Mouse (Mus musculus): ENCODE results near the gene Ap1m1. TPM values are rescaled to one million over a fixed set of nuclear protein-coding genes. Genes with fewer than 3 reads are reported as not detected.

The Ap1m1 gene
- polyA plus RNA-seq (2015; fragmentation: Nextera tagmentation; extraction: Ambion mirVana), result 142 and 143 TPM in 2 replicates

GRCm38 (mm10) chr8:72239499-72240402, at the start of gene Ap1m1:
Gene Ap1m1, plus strand, starts transcription at chr8:72240018.
- Histone ChIP-seq H3K36me3 (ENCODE audit: insufficient read depth, low read length) (peaks cover 10% of the 10 kb centered on the region; the same call in 1 of the 2 replicates), H3K4me1 (ENCODE audit: insufficient read depth, low read length) (peaks cover 10% of the 10 kb centered on the region), H3K27ac (ENCODE audit: low read length) (peak within 1 kb of the TSS; percentile 94), H3K9me3 (ENCODE audit: low read length) (no peaks in the 10 kb centered on the region), H3K9ac (replicated peaks; ENCODE audit: low read length) (peak within 1 kb of the TSS; percentile 63), H3K27me3 (ENCODE audit: insufficient read depth, low read length) (no peaks in the 10 kb centered on the region), H3K4me2 (replicated peaks; ENCODE audit: low read depth, low read length) (peak within 1 kb of the TSS; percentile 52), H3K4me3 (ENCODE audit: low read length) (peak within 1 kb of the TSS; percentile 62)
- under 1% methylated on average over 54 of the region's 54 CpGs for WGBS
- peak; percentile 96 for ATAC-seq (ENCODE audit: low FRiP score, low TSS enrichment)

DNA sequence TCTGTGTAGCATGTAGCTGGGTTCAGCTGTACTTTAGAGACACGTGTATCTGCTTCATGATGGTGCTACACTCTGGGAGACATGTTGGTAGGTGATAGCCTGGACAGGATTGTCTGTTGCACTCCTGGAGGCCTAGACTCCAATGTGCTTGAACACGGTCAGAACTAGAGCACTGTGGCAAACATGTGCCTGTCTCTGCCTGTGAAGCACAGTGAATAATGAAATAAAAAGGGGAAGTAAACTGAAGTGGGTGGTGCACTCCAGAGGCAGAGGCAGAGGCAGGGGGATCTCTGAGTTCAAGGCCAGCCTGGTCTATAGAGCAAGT, 49.6 kb upstream of the Ap1m1 start:
- 89% methylated on average over 2 of the region's 2 CpGs for WGBS
- H3K27ac ChIP-seq (ENCODE audit: low read length), result no peak overlapping the region
- H3K9ac ChIP-seq (replicated peaks; ENCODE audit: low read length), result no peak overlapping the region
- H3K4me1 ChIP-seq (ENCODE audit: insufficient read depth, low read length), result no peaks in the 10 kb centered on the region
- no peaks in the 10 kb centered on the region for H3K9me3 ChIP-seq (ENCODE audit: low read length)
- ATAC-seq (ENCODE audit: low FRiP score, low TSS enrichment), result no peak
- no peaks in the 10 kb centered on the region for H3K27me3 ChIP-seq (ENCODE audit: insufficient read depth, low read length)
- H3K4me3 ChIP-seq (ENCODE audit: low read length), result no peak overlapping the region
- no peaks in the 10 kb centered on the region for H3K36me3 ChIP-seq (ENCODE audit: insufficient read depth, low read length)
- no peak overlapping the region for H3K4me2 ChIP-seq (replicated peaks; ENCODE audit: low read depth, low read length)

DNA sequence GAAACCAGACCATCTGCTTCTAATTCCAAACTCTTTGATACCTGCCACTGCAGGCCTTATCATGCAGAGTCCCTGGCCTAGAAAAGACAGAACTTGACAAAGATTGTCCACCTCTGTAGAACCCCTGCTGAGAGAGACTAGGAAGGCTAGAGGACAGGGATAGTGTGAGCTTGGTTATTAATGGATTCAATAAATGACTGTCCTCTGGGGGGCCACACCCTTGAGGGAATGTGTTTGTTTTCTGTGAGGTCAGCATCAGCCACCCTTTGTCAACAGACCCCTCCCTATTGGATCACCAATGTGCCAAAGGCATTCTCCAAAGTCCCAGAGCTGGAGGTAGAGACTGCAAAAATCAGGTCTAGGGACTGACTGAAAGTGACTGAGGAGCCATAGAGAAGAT, 47.8 kb upstream of the Ap1m1 start:
- Histone ChIP-seq H3K4me3 (ENCODE audit: low read length) (no peak overlapping the region), H3K27me3 (ENCODE audit: insufficient read depth, low read length) (no peaks in the 10 kb centered on the region), H3K4me2 (replicated peaks; ENCODE audit: low read depth, low read length) (no peak overlapping the region), H3K9ac (replicated peaks; ENCODE audit: low read length) (no peak overlapping the region), H3K27ac (ENCODE audit: low read length) (no peak overlapping the region), H3K9me3 (ENCODE audit: low read length) (no peaks in the 10 kb centered on the region), H3K36me3 (ENCODE audit: insufficient read depth, low read length) (no peaks in the 10 kb centered on the region), H3K4me1 (ENCODE audit: insufficient read depth, low read length) (no peaks in the 10 kb centered on the region)
- no peak for ATAC-seq (ENCODE audit: low FRiP score, low TSS enrichment)

GRCm38 (mm10) chr8:72197997-72198396, 41.8 kb upstream of the Ap1m1 start:
- H3K27me3 ChIP-seq (ENCODE audit: insufficient read depth, low read length), result no peaks in the 10 kb centered on the region
- no peak overlapping the region for H3K4me2 ChIP-seq (replicated peaks; ENCODE audit: low read depth, low read length)
- WGBS, result 66% methylated on average over 8 of the region's 8 CpGs
- H3K9me3 ChIP-seq (ENCODE audit: low read length), result peaks cover 8% of the 10 kb centered on the region
- H3K27ac ChIP-seq (ENCODE audit: low read length), result no peak overlapping the region
- no peaks in the 10 kb centered on the region for H3K36me3 ChIP-seq (ENCODE audit: insufficient read depth, low read length)
- no peak overlapping the region for H3K9ac ChIP-seq (replicated peaks; ENCODE audit: low read length)
- no peak overlapping the region for H3K4me3 ChIP-seq (ENCODE audit: low read length)
- ATAC-seq (ENCODE audit: low FRiP score, low TSS enrichment), result no peak; the same call in 1 of the 2 replicates
- no peaks in the 10 kb centered on the region for H3K4me1 ChIP-seq (ENCODE audit: insufficient read depth, low read length)

- Histone ChIP-seq H3K4me1 (ENCODE audit: insufficient read depth, low read length) (no peaks in the 10 kb centered on the region), H3K9me3 (ENCODE audit: low read length) (peaks cover 3% of the 10 kb centered on the region; the same call in 1 of the 2 replicates), H3K4me2 (replicated peaks; ENCODE audit: low read depth, low read length) (no peak overlapping the region), H3K4me3 (ENCODE audit: low read length) (no peak overlapping the region), H3K36me3 (ENCODE audit: insufficient read depth, low read length) (no peaks in the 10 kb centered on the region), H3K9ac (replicated peaks; ENCODE audit: low read length) (no peak overlapping the region), H3K27ac (ENCODE audit: low read length) (no peak overlapping the region), H3K27me3 (ENCODE audit: insufficient read depth, low read length) (no peaks in the 10 kb centered on the region)
- no peak for ATAC-seq (ENCODE audit: low FRiP score, low TSS enrichment)
- WGBS, result 72% methylated on average over 1 of the region's 1 CpGs
Measured at GRCm38 (mm10) chr8:72208582-72208981, 31.2 kb upstream of the Ap1m1 start.

DNA sequence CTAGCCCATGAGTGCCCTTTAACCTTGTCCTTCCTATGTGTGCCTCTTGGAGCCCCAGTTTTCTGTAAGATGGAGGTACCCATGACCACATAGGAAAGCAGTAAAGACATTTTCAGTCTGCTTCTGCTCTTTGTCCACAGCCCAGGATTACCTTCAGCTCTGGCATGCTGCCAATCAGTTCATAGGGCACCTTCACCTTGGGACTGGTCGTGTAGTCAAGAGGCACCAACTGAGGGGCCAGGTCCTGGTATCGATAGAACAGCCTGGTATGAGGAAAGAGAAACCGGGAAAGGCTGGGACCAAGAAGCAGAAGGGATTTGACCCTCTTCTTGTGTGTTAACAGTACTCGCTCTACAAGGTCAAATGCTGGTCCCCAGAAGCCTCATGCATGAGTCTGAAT, 29.6 kb upstream of the Ap1m1 start:
- no peak; the same call in 1 of the 2 replicates for ATAC-seq (ENCODE audit: low FRiP score, low TSS enrichment)

DNA sequence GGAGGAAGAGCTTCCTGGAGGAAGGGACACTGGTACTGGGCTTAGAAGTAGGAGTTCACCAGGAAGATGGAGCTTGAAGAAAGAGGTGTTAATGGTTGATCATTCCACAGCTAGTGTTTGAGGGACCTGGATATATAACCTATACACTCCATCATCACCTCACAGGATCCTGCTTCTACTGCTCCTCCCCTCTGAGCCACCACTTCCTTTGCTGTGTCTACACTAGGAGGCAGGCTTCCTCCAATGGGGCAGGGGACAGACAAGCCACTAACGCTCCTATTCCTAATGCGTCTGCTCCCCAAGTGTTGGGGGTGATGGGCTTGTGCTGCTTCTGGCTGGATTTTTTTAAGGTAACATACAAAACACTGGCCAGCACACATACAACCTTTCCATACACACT, 29.1 kb upstream of the Ap1m1 start:
- no peaks in the 10 kb centered on the region for H3K4me1 ChIP-seq (ENCODE audit: insufficient read depth, low read length)
- no peak overlapping the region for H3K4me3 ChIP-seq (ENCODE audit: low read length)
- 0 out of 2 replicates have a peak, but pooled peaks cover 6% of the 10 kb centered on the region for H3K27me3 ChIP-seq (ENCODE audit: insufficient read depth, low read length)
- 57% methylated on average over 2 of the region's 2 CpGs for WGBS
- H3K36me3 ChIP-seq (ENCODE audit: insufficient read depth, low read length), result no peaks in the 10 kb centered on the region
- no peak overlapping the region for H3K9ac ChIP-seq (replicated peaks; ENCODE audit: low read length)
- H3K4me2 ChIP-seq (replicated peaks; ENCODE audit: low read depth, low read length), result no peak overlapping the region
- no peaks in the 10 kb centered on the region for H3K9me3 ChIP-seq (ENCODE audit: low read length)
- ATAC-seq (ENCODE audit: low FRiP score, low TSS enrichment), result no peak
- no peak overlapping the region for H3K27ac ChIP-seq (ENCODE audit: low read length)

More for the DNA sequence above, 29.6 kb upstream of the Ap1m1 start:
- Histone ChIP-seq H3K4me3 (ENCODE audit: low read length) (no peak overlapping the region), H3K4me1 (ENCODE audit: insufficient read depth, low read length) (no peaks in the 10 kb centered on the region), H3K9me3 (ENCODE audit: low read length) (no peaks in the 10 kb centered on the region), H3K27me3 (ENCODE audit: insufficient read depth, low read length) (0 out of 2 replicates have a peak, but pooled peaks cover 6% of the 10 kb centered on the region), H3K9ac (replicated peaks; ENCODE audit: low read length) (no peak overlapping the region), H3K4me2 (replicated peaks; ENCODE audit: low read depth, low read length) (no peak overlapping the region), H3K36me3 (ENCODE audit: insufficient read depth, low read length) (no peaks in the 10 kb centered on the region), H3K27ac (ENCODE audit: low read length) (no peak overlapping the region)
- WGBS, result 74% methylated on average over 4 of the region's 4 CpGs

GRCm38 (mm10) chr8:72211846-72212245, 28.0 kb upstream of the Ap1m1 start:
- Histone ChIP-seq H3K27me3 (ENCODE audit: insufficient read depth, low read length) (0 out of 2 replicates have a peak, but pooled peaks cover 6% of the 10 kb centered on the region), H3K4me2 (replicated peaks; ENCODE audit: low read depth, low read length) (no peak overlapping the region), H3K9ac (replicated peaks; ENCODE audit: low read length) (no peak overlapping the region), H3K4me3 (ENCODE audit: low read length) (no peak overlapping the region), H3K27ac (ENCODE audit: low read length) (no peak overlapping the region), H3K36me3 (ENCODE audit: insufficient read depth, low read length) (no peaks in the 10 kb centered on the region), H3K4me1 (ENCODE audit: insufficient read depth, low read length) (no peaks in the 10 kb centered on the region), H3K9me3 (ENCODE audit: low read length) (no peaks in the 10 kb centered on the region)
- WGBS, result 75% methylated on average over 1 of the region's 1 CpGs
- no peak for ATAC-seq (ENCODE audit: low FRiP score, low TSS enrichment)

- Histone ChIP-seq H3K9me3 (ENCODE audit: low read length) (no peaks in the 10 kb centered on the region), H3K27me3 (ENCODE audit: insufficient read depth, low read length) (0 out of 2 replicates have a peak, but pooled peaks cover 9% of the 10 kb centered on the region), H3K4me2 (replicated peaks; ENCODE audit: low read depth, low read length) (no peak within 1 kb of the TSS), H3K9ac (replicated peaks; ENCODE audit: low read length) (no peak within 1 kb of the TSS), H3K4me1 (ENCODE audit: insufficient read depth, low read length) (no peaks in the 10 kb centered on the region), H3K27ac (ENCODE audit: low read length) (no peak within 1 kb of the TSS), H3K4me3 (ENCODE audit: low read length) (no peak within 1 kb of the TSS), H3K36me3 (ENCODE audit: insufficient read depth, low read length) (no peaks in the 10 kb centered on the region)
- ATAC-seq (ENCODE audit: low FRiP score, low TSS enrichment), result no peak
- WGBS, result 44% methylated on average over 4 of the region's 4 CpGs
Measured at GRCm38 (mm10) chr8:72212751-72213150, 27.1 kb upstream of the Ap1m1 start, which contains the start of gene Cib3. Gene Cib3, minus strand, starts transcription at chr8:72212837.

- Histone ChIP-seq H3K9ac (replicated peaks; ENCODE audit: low read length) (no peak within 1 kb of the TSS), H3K4me2 (replicated peaks; ENCODE audit: low read depth, low read length) (no peak within 1 kb of the TSS), H3K27me3 (ENCODE audit: insufficient read depth, low read length) (0 out of 2 replicates have a peak, but pooled peaks cover 9% of the 10 kb centered on the region), H3K9me3 (ENCODE audit: low read length) (no peaks in the 10 kb centered on the region), H3K27ac (ENCODE audit: low read length) (no peak within 1 kb of the TSS), H3K4me1 (ENCODE audit: insufficient read depth, low read length) (no peaks in the 10 kb centered on the region), H3K4me3 (ENCODE audit: low read length) (no peak within 1 kb of the TSS), H3K36me3 (ENCODE audit: insufficient read depth, low read length) (no peaks in the 10 kb centered on the region)
- WGBS, result 75% methylated on average over 4 of the region's 4 CpGs
- ATAC-seq (ENCODE audit: low FRiP score, low TSS enrichment), result no peak
Measured at GRCm38 (mm10) chr8:72213536-72213935, 26.3 kb upstream of the Ap1m1 start, which contains the start of gene Gm11034. Gene Gm11034, minus strand, starts transcription at chr8:72213636.

Measured in kidney, embryonic 16.5 days (tissue).